Mouse (Mus musculus) urinary bladder, postnatal 14 days (tissue): ENCODE measurements around the gene Gm49405.
"Not testable (repeated sequence)": the region's sequence is repeated elsewhere in the genome, so short reads cannot be mapped to it uniquely, and the experiment has no call there.

Experiments used
- DNase-seq: peaks from one replicate; pipeline ENCODE4 v3.0.0; 2021; ENCODE audit warnings: low spot score

Gene Gm49405

GRCm38 (mm10) chr19:4000119-4000900, at the start of gene Gm49405, which contains the start of gene Nudt8:
Gene Gm49405, plus strand, starts transcription at chr19:4000626.
Gene Nudt8, plus strand, starts transcription at chr19:4000580.
- peak; percentile 98 for DNase-seq

GRCm38 (mm10) chr19:3951461-3951860, 49.0 kb upstream of the Gm49405 start:
- no peak for DNase-seq

GRCm38 (mm10) chr19:3952099-3952498, 48.3 kb upstream of the Gm49405 start:
- no peak for DNase-seq

GRCm38 (mm10) chr19:3955033-3955432, 45.4 kb upstream of the Gm49405 start:
- no peak for DNase-seq

GRCm38 (mm10) chr19:3955804-3956203, 44.6 kb upstream of the Gm49405 start:
- no peak for DNase-seq

GRCm38 (mm10) chr19:3957296-3958036, 43.0 kb upstream of the Gm49405 start:
- DNase-seq: not testable (repeated sequence)

GRCm38 (mm10) chr19:3958470-3958869, 42.0 kb upstream of the Gm49405 start, which contains the start of gene Aldh3b3:
Gene Aldh3b3, plus strand, starts transcription at chr19:3958645.
- no peak for DNase-seq

GRCm38 (mm10) chr19:3959030-3959429, 41.4 kb upstream of the Gm49405 start:
- DNase-seq: no peak

- peak; percentile 62 for DNase-seq
Observed at GRCm38 (mm10) chr19:3960211-3960610, 40.2 kb upstream of the Gm49405 start.

- DNase-seq: not testable (repeated sequence)
Observed at GRCm38 (mm10) chr19:3961805-3962204, 38.6 kb upstream of the Gm49405 start.

- peak; percentile 48 for DNase-seq
Observed at GRCm38 (mm10) chr19:3962469-3962868, 38.0 kb upstream of the Gm49405 start.

- DNase-seq: no peak
Observed at GRCm38 (mm10) chr19:3964030-3964429, 36.4 kb upstream of the Gm49405 start.

- DNase-seq: no peak
Observed at GRCm38 (mm10) chr19:3966330-3967075, 33.9 kb upstream of the Gm49405 start.

GRCm38 (mm10) chr19:3967258-3967657, 33.2 kb upstream of the Gm49405 start:
- DNase-seq: no peak

- peak; percentile 87 for DNase-seq
Observed at GRCm38 (mm10) chr19:3972229-3972628, 28.2 kb upstream of the Gm49405 start, which contains the start of gene Aldh3b2. Gene Aldh3b2, plus strand, starts transcription at chr19:3972328.

GRCm38 (mm10) chr19:3974608-3975007, 25.8 kb upstream of the Gm49405 start:
- DNase-seq: not testable (repeated sequence)

- no peak for DNase-seq
Observed at GRCm38 (mm10) chr19:3975866-3976265, 24.6 kb upstream of the Gm49405 start.

GRCm38 (mm10) chr19:3980309-3980708, 20.1 kb upstream of the Gm49405 start:
- DNase-seq: peak; percentile 84

- no peak for DNase-seq
Observed at GRCm38 (mm10) chr19:3980917-3981316, 19.5 kb upstream of the Gm49405 start.

- no peak for DNase-seq
Observed at GRCm38 (mm10) chr19:3983527-3984200, 16.8 kb upstream of the Gm49405 start.

GRCm38 (mm10) chr19:3985261-3985681, 15.2 kb upstream of the Gm49405 start:
- no peak for DNase-seq

GRCm38 (mm10) chr19:3986334-3986733, 14.1 kb upstream of the Gm49405 start, which contains the start of gene Acy3:
Gene Acy3, plus strand, starts transcription at chr19:3986570.
- peak; percentile 83 for DNase-seq
